Mouse (Mus musculus) limb, embryonic 10.5 days (tissue): ENCODE data around the gene Zap70. TPM values are rescaled to one million over a fixed set of nuclear protein-coding genes. Genes with fewer than 3 reads are reported as not detected.

Experiments used
- DNase-seq: peaks from one replicate; pipeline ENCODE4 v3.0.0-alpha.2; 2017; ENCODE audit warnings: low spot score
- H3K27ac ChIP-seq: fragments of 300-500 bp; sonication (generic); 2 replicates; pipeline ENCODE4 v1.5.1; 2016; ENCODE audit warnings: mild to moderate bottlenecking
- H3K27me3 ChIP-seq: fragments of 300-500 bp; sonication (generic); 2 replicates; pipeline ENCODE4 v1.6.1; 2016; ENCODE audit warnings: low read depth, mild to moderate bottlenecking; ENCODE audit not compliant: poor library complexity, severe bottlenecking
- H3K36me3 ChIP-seq: fragments of 300-500 bp; sonication (generic); 2 replicates; pipeline ENCODE4 v1.6.1; 2016; ENCODE audit warnings: mild to moderate bottlenecking, moderate library complexity
- H3K4me1 ChIP-seq: fragments of 300-500 bp; sonication (generic); 2 replicates; pipeline ENCODE4 v1.6.1; 2016
- H3K4me3 ChIP-seq: fragments of 300-500 bp; sonication (generic); 2 replicates; pipeline ENCODE4 v1.5.1; 2016; ENCODE audit warnings: mild to moderate bottlenecking, moderate library complexity
- H3K9me3 ChIP-seq: fragments of 300-500 bp; sonication (generic); replicated peaks from 2 replicates; pipeline ENCODE4 v1.6.1; 2016; ENCODE audit warnings: mild to moderate bottlenecking
- WGBS: fragments of 180-500 bp; shearing (Covaris S2); methylation state at CpG from one replicate; pipeline ENCODE4 v1.1.7; 2016; 5-methylcytosine and 5-hydroxymethylcytosine counted together
- polyA plus RNA-seq: library from polyadenylated mRNA; unstranded; fragments of >200 nt; fragmentation: Nextera tagmentation; extraction: Ambion mirVana; gene quantifications from 2 replicates; pipeline ENCODE4 v1.2.1, GENCODE M21; 2016

Zap70 gene
- polyA plus RNA-seq, 1 experiment from 2014 or later = 0.36 TPM

- H3K9me3 ChIP-seq = no peaks in the 10 kb centered on the region
- no peaks in the 10 kb centered on the region; the same call in 1 of the 2 replicates for H3K4me1 ChIP-seq
- 88% methylated on average over 9 of the region's 9 CpGs for WGBS
- no peaks in the 10 kb centered on the region for H3K27me3 ChIP-seq
- H3K36me3 ChIP-seq = no peaks in the 10 kb centered on the region
- no peak overlapping the region for H3K27ac ChIP-seq
- H3K4me3 ChIP-seq = no peak overlapping the region
- no peak for DNase-seq
These were observed 3.0 kb upstream of the Zap70 start for GRCm38 (mm10) chr1:36758553-36758952.

- Histone ChIP-seq H3K4me3 (no peak overlapping the region), H3K27me3 (no peaks in the 10 kb centered on the region), H3K27ac (no peak overlapping the region), H3K9me3 (no peaks in the 10 kb centered on the region), H3K4me1 (no peaks in the 10 kb centered on the region; the same call in 1 of the 2 replicates), H3K36me3 (no peaks in the 10 kb centered on the region)
- DNase-seq = no peak
- 87% methylated on average over 18 of the region's 18 CpGs for WGBS
These were observed 2.5 kb upstream of the Zap70 start for GRCm38 (mm10) chr1:36759076-36759475.

GRCm38 (mm10) chr1:36760401-36760800 is 1.2 kb upstream of the Zap70 start:
- H3K4me1 ChIP-seq = no peaks in the 10 kb centered on the region; the same call in 1 of the 2 replicates
- H3K9me3 ChIP-seq = no peaks in the 10 kb centered on the region
- H3K4me3 ChIP-seq = no peak overlapping the region
- H3K27me3 ChIP-seq = no peaks in the 10 kb centered on the region
- H3K27ac ChIP-seq = no peak overlapping the region
- no peaks in the 10 kb centered on the region for H3K36me3 ChIP-seq
- whole genome bisulfite sequencing = 76% methylated on average over 9 of the region's 9 CpGs
- DNase-seq = no peak

- Histone ChIP-seq H3K4me1 (no peaks in the 10 kb centered on the region; the same call in 1 of the 2 replicates), H3K27me3 (no peaks in the 10 kb centered on the region), H3K9me3 (no peaks in the 10 kb centered on the region), H3K4me3 (no peak overlapping the region), H3K27ac (no peak overlapping the region), H3K36me3 (no peaks in the 10 kb centered on the region)
- WGBS = 89% methylated on average over 8 of the region's 8 CpGs
- no peak for DNase-seq
These were observed 537 bp upstream of the Zap70 start for GRCm38 (mm10) chr1:36761061-36761460.

GRCm38 (mm10) chr1:36766431-36767205 is 5.0 kb downstream of the Zap70 start:
- H3K4me1 ChIP-seq = peaks cover 19% of the 10 kb centered on the region
- 63% methylated on average over 4 of the region's 4 CpGs for WGBS
- H3K27me3 ChIP-seq = peaks cover 26% of the 10 kb centered on the region
- DNase-seq = no peak
- H3K4me3 ChIP-seq = no peak overlapping the region
- H3K9me3 ChIP-seq = no peaks in the 10 kb centered on the region
- no peaks in the 10 kb centered on the region for H3K36me3 ChIP-seq
- H3K27ac ChIP-seq = no peak overlapping the region

- H3K4me3 ChIP-seq = no peak overlapping the region
- no peak overlapping the region for H3K27ac ChIP-seq
- H3K27me3 ChIP-seq = peaks cover 31% of the 10 kb centered on the region
- 45% methylated on average over 10 of the region's 10 CpGs for WGBS
- no peak for DNase-seq
- H3K4me1 ChIP-seq = peaks cover 19% of the 10 kb centered on the region
- H3K9me3 ChIP-seq = no peaks in the 10 kb centered on the region
- H3K36me3 ChIP-seq = no peaks in the 10 kb centered on the region
These were observed 5.7 kb downstream of the Zap70 start for GRCm38 (mm10) chr1:36767321-36767720.

- Histone ChIP-seq H3K36me3 (no peaks in the 10 kb centered on the region), H3K4me1 (peaks cover 19% of the 10 kb centered on the region), H3K9me3 (no peaks in the 10 kb centered on the region), H3K27ac (no peak overlapping the region), H3K27me3 (peaks cover 31% of the 10 kb centered on the region), H3K4me3 (no peak overlapping the region)
- whole genome bisulfite sequencing = 82% methylated on average over 5 of the region's 5 CpGs
- DNase-seq = no peak
These were observed 7.2 kb downstream of the Zap70 start for GRCm38 (mm10) chr1:36768786-36769185.

GRCm38 (mm10) chr1:36769951-36770350 is 8.4 kb downstream of the Zap70 start:
- H3K27ac ChIP-seq = no peak overlapping the region
- peaks cover 19% of the 10 kb centered on the region for H3K4me1 ChIP-seq
- no peaks in the 10 kb centered on the region for H3K9me3 ChIP-seq
- no peak for DNase-seq
- no peak overlapping the region for H3K4me3 ChIP-seq
- H3K36me3 ChIP-seq = no peaks in the 10 kb centered on the region
- 88% methylated on average over 1 of the region's 1 CpGs for WGBS
- peaks cover 31% of the 10 kb centered on the region for H3K27me3 ChIP-seq

GRCm38 (mm10) chr1:36770998-36771397 is 9.4 kb downstream of the Zap70 start:
- H3K27ac ChIP-seq = peak overlapping the region; percentile 12; the same call in 1 of the 2 replicates
- H3K27me3 ChIP-seq = peaks cover 31% of the 10 kb centered on the region
- DNase-seq = peak; percentile 41
- peak overlapping the region; percentile 47 for H3K4me3 ChIP-seq
- no peaks in the 10 kb centered on the region for H3K9me3 ChIP-seq
- peaks cover 19% of the 10 kb centered on the region for H3K4me1 ChIP-seq
- H3K36me3 ChIP-seq = no peaks in the 10 kb centered on the region
- WGBS = 10% methylated on average over 27 of the region's 27 CpGs

GRCm38 (mm10) chr1:36772198-36772934 is 10.8 kb downstream of the Zap70 start:
- Histone ChIP-seq H3K27ac (no peak overlapping the region), H3K4me1 (peaks cover 11% of the 10 kb centered on the region; the same call in 1 of the 2 replicates), H3K27me3 (peaks cover 31% of the 10 kb centered on the region), H3K9me3 (no peaks in the 10 kb centered on the region), H3K36me3 (no peaks in the 10 kb centered on the region), H3K4me3 (no peak overlapping the region)
- no peak for DNase-seq
- 87% methylated on average over 9 of the region's 9 CpGs for WGBS

- 94% methylated on average over 13 of the region's 13 CpGs for WGBS
- Histone ChIP-seq H3K4me3 (no peak overlapping the region), H3K27me3 (peaks cover 14% of the 10 kb centered on the region), H3K27ac (no peak overlapping the region), H3K4me1 (peaks cover 11% of the 10 kb centered on the region), H3K36me3 (no peaks in the 10 kb centered on the region), H3K9me3 (no peaks in the 10 kb centered on the region)
- DNase-seq = no peak
These were observed 19.2 kb downstream of the Zap70 start for GRCm38 (mm10) chr1:36780793-36781192.

GRCm38 (mm10) chr1:36782476-36782875 is 20.9 kb downstream of the Zap70 start:
- Histone ChIP-seq H3K4me3 (no peak overlapping the region), H3K4me1 (peaks cover 12% of the 10 kb centered on the region), H3K9me3 (no peaks in the 10 kb centered on the region), H3K27me3 (peaks cover 17% of the 10 kb centered on the region), H3K36me3 (no peaks in the 10 kb centered on the region), H3K27ac (no peak overlapping the region)
- no peak for DNase-seq
- WGBS = 83% methylated on average over 11 of the region's 11 CpGs
